Mouse (Mus musculus) heart, embryonic 11.5 days (tissue): ENCODE results near the gene Mapk7. TPM values are rescaled to one million over a fixed set of nuclear protein-coding genes. Genes with fewer than 3 reads are reported as not detected.
A peak's percentile ranks its signal among the peaks of the same experiment; 100 is the strongest.

ENCODE experiments used
- ATAC-seq: fragments of 200-750 bp; cut with Nextera tagmentation; replicated peaks from 2 replicates; pipeline ENCODE4 v1.8.0; 2017; ENCODE audit warnings: moderate library complexity; ENCODE audit not compliant: insufficient number of reproducible peaks, low FRiP score, low TSS enrichment
- H3K27ac ChIP-seq: fragments of 300-500 bp; sonication (generic); 2 replicates; pipeline ENCODE4 v1.5.1; 2014; ENCODE audit warnings: mild to moderate bottlenecking, low read depth, low read length
- H3K27me3 ChIP-seq: fragments of 300-500 bp; sonication (generic); 2 replicates; pipeline ENCODE4 v1.6.1; 2014; ENCODE audit warnings: mild to moderate bottlenecking, low read length, mixed read lengths; ENCODE audit not compliant: control insufficient read depth, insufficient read depth
- H3K36me3 ChIP-seq: fragments of 300-500 bp; sonication (generic); 2 replicates; pipeline ENCODE4 v1.6.1; 2014; ENCODE audit warnings: mild to moderate bottlenecking, low read length, moderate library complexity, mixed read lengths; ENCODE audit not compliant: control insufficient read depth, insufficient read depth
- H3K4me1 ChIP-seq: fragments of 300-500 bp; sonication (generic); 2 replicates; pipeline ENCODE4 v1.6.1; 2014; ENCODE audit warnings: low read length; ENCODE audit not compliant: control insufficient read depth, insufficient read depth
- H3K4me2 ChIP-seq: fragments of 300-500 bp; sonication (generic); 2 replicates; pipeline ENCODE4 v1.6.1; 2014; ENCODE audit warnings: mild to moderate bottlenecking, moderate library complexity
- H3K4me3 ChIP-seq: fragments of 300-500 bp; sonication (generic); 2 replicates; pipeline ENCODE4 v1.5.1; 2014; ENCODE audit warnings: low read depth, low read length
- H3K9ac ChIP-seq: fragments of 300-500 bp; sonication (generic); 2 replicates; pipeline ENCODE4 v1.6.1; 2014; ENCODE audit warnings: mild to moderate bottlenecking, low read depth, low read length, moderate library complexity
- H3K9me3 ChIP-seq: fragments of 300-500 bp; sonication (generic); replicated peaks from 2 replicates; pipeline ENCODE4 v1.6.1; 2016; ENCODE audit warnings: low read length; ENCODE audit not compliant: control insufficient read depth
- WGBS: fragments of 180-500 bp; shearing (Covaris S2); extraction: QIAGEN DNeasy Blood & Tissue Kit; methylation state at CpG from one replicate; pipeline ENCODE4 v1.1.7; 2014; ENCODE audit not compliant: insufficient replicate concordance; 5-methylcytosine and 5-hydroxymethylcytosine counted together
- polyA plus RNA-seq: library from polyadenylated mRNA; unstranded; fragments of >200 nt; fragmentation: Nextera tagmentation; extraction: Ambion mirVana; gene quantifications from 2 replicates; pipeline ENCODE4 v1.2.1, GENCODE M21; 2014

Mapk7 gene
- 22.3 and 25.8 TPM in 2 replicates for polyA plus RNA-seq

- Histone ChIP-seq H3K9ac (peak within 1 kb of the TSS; percentile 88), H3K27me3 (no peaks in the 10 kb centered on the region), H3K4me3 (peak within 1 kb of the TSS; percentile 94), H3K4me1 (peaks cover 15% of the 10 kb centered on the region), H3K27ac (peak within 1 kb of the TSS; percentile 82), H3K4me2 (peak within 1 kb of the TSS; percentile 95), H3K9me3 (no peaks in the 10 kb centered on the region), H3K36me3 (peaks cover 24% of the 10 kb centered on the region)
- ATAC-seq, result peak; percentile 89
- under 1% methylated on average over 62 of the region's 62 CpGs for WGBS
These were observed at the start of gene Mapk7 for GRCm38 (mm10) chr11:61494129-61494997. Gene Mapk7 (minus strand): TSS chr11:61494406.

GRCm38 (mm10) chr11:61541106-61541505, 46.9 kb upstream of the Mapk7 start:
- 84% methylated on average over 2 of the region's 2 CpGs for WGBS
- H3K36me3 ChIP-seq, result peaks cover 4% of the 10 kb centered on the region; the same call in 1 of the 2 replicates

DNA sequence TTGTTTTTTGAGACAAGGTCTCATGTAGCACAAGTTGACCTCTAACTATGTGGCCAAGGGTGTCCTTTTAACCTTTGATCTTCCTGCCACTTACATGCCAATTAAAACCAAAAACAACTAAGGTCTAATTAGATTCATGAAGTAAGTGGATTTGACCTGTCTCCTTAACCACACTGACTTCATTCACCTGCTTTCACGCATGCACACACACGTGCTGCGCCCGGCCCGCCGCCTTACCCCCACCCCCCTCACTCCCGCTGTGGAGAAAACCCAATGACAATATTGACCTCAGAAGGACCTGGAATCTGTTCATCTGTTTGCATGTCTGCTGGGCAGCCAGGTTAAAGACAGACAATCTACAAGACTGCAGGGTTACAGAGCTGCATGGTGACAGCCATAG, 46.4 kb upstream of the Mapk7 start:
- Histone ChIP-seq H3K27ac (no peak overlapping the region), H3K4me1 (peaks cover 11% of the 10 kb centered on the region; the same call in 1 of the 2 replicates), H3K4me2 (no peak overlapping the region), H3K27me3 (no peaks in the 10 kb centered on the region), H3K9me3 (no peaks in the 10 kb centered on the region), H3K36me3 (peaks cover 4% of the 10 kb centered on the region; the same call in 1 of the 2 replicates), H3K9ac (no peak overlapping the region), H3K4me3 (no peak overlapping the region)
- no peak for ATAC-seq
- 86% methylated on average over 7 of the region's 7 CpGs for WGBS

More at GRCm38 (mm10) chr11:61541106-61541505, 46.9 kb upstream of the Mapk7 start:
- no peak overlapping the region for H3K9ac ChIP-seq
- no peak for ATAC-seq
- no peak overlapping the region for H3K27ac ChIP-seq
- H3K4me2 ChIP-seq, result no peak overlapping the region
- H3K9me3 ChIP-seq, result no peaks in the 10 kb centered on the region
- no peaks in the 10 kb centered on the region for H3K27me3 ChIP-seq
- peaks cover 11% of the 10 kb centered on the region; the same call in 1 of the 2 replicates for H3K4me1 ChIP-seq
- no peak overlapping the region for H3K4me3 ChIP-seq

GRCm38 (mm10) chr11:61537362-61537761, 43.2 kb upstream of the Mapk7 start:
- WGBS, result 73% methylated on average over 3 of the region's 3 CpGs
- Histone ChIP-seq H3K27ac (no peak overlapping the region), H3K9me3 (no peaks in the 10 kb centered on the region), H3K4me2 (no peak overlapping the region), H3K27me3 (no peaks in the 10 kb centered on the region), H3K36me3 (peaks cover 4% of the 10 kb centered on the region; the same call in 1 of the 2 replicates), H3K9ac (no peak overlapping the region), H3K4me3 (no peak overlapping the region), H3K4me1 (peaks cover 8% of the 10 kb centered on the region; the same call in 1 of the 2 replicates)
- ATAC-seq, result no peak

DNA sequence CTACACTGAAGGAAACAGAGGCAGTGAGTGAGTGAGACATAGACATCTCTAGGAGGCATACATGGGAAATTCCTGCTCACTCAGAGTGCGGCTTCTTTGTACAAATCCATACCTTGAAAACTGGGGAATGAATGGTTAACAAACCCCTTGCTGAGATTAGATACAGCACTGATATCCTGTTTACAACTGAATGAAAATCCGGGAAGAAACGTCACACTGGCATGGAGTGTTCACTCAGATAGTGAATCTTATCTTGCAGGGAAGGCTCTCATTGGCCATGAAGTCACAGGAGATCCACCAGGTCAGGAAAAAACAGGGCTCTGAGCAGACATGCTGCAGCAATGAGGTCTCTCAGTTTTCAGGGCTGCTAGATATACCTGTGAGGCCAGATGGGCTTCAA, 42.7 kb upstream of the Mapk7 start:
- Histone ChIP-seq H3K27ac (no peak overlapping the region), H3K4me2 (no peak overlapping the region), H3K9ac (no peak overlapping the region), H3K36me3 (peaks cover 4% of the 10 kb centered on the region; the same call in 1 of the 2 replicates), H3K4me1 (peaks cover 8% of the 10 kb centered on the region; the same call in 1 of the 2 replicates), H3K9me3 (no peaks in the 10 kb centered on the region), H3K27me3 (no peaks in the 10 kb centered on the region), H3K4me3 (no peak overlapping the region)
- ATAC-seq, result no peak
- WGBS, result 40% methylated on average over 3 of the region's 3 CpGs

GRCm38 (mm10) chr11:61535530-61535929, 41.3 kb upstream of the Mapk7 start:
- H3K36me3 ChIP-seq, result peaks cover 4% of the 10 kb centered on the region; the same call in 1 of the 2 replicates
- H3K27ac ChIP-seq, result no peak overlapping the region
- 0 out of 2 replicates have a peak, but pooled peaks cover 6% of the 10 kb centered on the region for H3K4me1 ChIP-seq
- no peaks in the 10 kb centered on the region for H3K27me3 ChIP-seq
- 67% methylated on average over 1 of the region's 1 CpGs for WGBS
- no peak for ATAC-seq
- H3K4me2 ChIP-seq, result no peak overlapping the region
- H3K9ac ChIP-seq, result no peak overlapping the region
- H3K9me3 ChIP-seq, result no peaks in the 10 kb centered on the region
- no peak overlapping the region for H3K4me3 ChIP-seq

GRCm38 (mm10) chr11:61533571-61533970, 39.4 kb upstream of the Mapk7 start:
- H3K4me3 ChIP-seq, result no peak overlapping the region
- no peaks in the 10 kb centered on the region for H3K9me3 ChIP-seq
- ATAC-seq, result no peak
- H3K27ac ChIP-seq, result no peak overlapping the region
- H3K4me1 ChIP-seq, result 0 out of 2 replicates have a peak, but pooled peaks cover 6% of the 10 kb centered on the region
- 65% methylated on average over 5 of the region's 5 CpGs for WGBS
- H3K27me3 ChIP-seq, result no peaks in the 10 kb centered on the region
- no peak overlapping the region for H3K9ac ChIP-seq
- no peak overlapping the region for H3K4me2 ChIP-seq
- H3K36me3 ChIP-seq, result no peaks in the 10 kb centered on the region; the same call in 1 of the 2 replicates

DNA sequence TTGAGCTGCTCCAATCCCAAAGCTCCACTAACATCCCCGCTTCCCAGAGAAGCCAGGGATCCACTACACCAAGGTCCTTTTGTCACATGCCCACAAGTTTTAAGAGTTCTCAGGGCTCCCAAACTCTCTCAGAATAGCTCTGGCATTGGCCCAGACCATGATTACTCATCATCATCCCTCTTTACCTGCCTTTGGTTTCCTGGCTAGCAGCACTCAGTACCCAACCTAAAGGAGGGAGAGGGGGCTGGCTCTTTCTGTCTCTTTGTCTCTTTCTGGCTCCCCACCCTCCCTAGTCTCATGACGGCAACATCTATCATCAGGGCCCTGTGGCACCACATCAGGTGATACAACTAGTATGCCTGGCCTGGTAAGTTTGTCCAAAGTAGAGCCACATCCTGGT, 38.6 kb upstream of the Mapk7 start:
- 0 out of 2 replicates have a peak, but pooled peaks cover 6% of the 10 kb centered on the region for H3K4me1 ChIP-seq
- H3K36me3 ChIP-seq, result no peaks in the 10 kb centered on the region; the same call in 1 of the 2 replicates
- no peak overlapping the region for H3K9ac ChIP-seq
- H3K4me3 ChIP-seq, result no peak overlapping the region
- ATAC-seq, result no peak
- no peaks in the 10 kb centered on the region for H3K27me3 ChIP-seq
- no peak overlapping the region for H3K4me2 ChIP-seq
- H3K9me3 ChIP-seq, result no peaks in the 10 kb centered on the region
- WGBS, result 84% methylated on average over 2 of the region's 2 CpGs
- no peak overlapping the region for H3K27ac ChIP-seq
